Mouse (Mus musculus): ENCODE results near the gene Plxnc1. TPM values are rescaled to one million over a fixed set of nuclear protein-coding genes. Genes with fewer than 3 reads are reported as not detected.

Plxnc1 gene
- total RNA-seq, 2 experiments from 2014 or later, result 1.6 to 9.1 TPM

DNA sequence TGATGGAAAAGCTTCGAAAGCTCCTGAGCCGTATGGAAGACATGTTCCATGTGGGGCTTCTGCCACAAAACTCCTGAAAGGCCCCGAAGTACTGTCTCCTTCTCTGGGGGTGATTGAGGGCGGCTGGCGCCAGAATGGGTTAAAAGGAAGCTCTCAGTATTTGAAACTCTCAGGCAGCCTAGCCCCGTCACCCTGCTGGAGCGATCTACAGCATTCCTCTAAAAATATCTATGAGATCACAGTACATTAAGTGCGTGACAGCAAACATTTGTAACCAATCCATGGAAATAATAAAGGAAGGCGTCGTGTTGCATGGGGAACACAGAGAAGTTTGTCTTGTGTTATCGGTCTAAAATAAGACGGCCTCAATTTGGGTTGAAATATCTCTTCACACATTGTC is 118.2 kb downstream of the Plxnc1 start:
- no peak for DNase-seq (ENCODE audit: low spot score in 2 of 2)

DNA sequence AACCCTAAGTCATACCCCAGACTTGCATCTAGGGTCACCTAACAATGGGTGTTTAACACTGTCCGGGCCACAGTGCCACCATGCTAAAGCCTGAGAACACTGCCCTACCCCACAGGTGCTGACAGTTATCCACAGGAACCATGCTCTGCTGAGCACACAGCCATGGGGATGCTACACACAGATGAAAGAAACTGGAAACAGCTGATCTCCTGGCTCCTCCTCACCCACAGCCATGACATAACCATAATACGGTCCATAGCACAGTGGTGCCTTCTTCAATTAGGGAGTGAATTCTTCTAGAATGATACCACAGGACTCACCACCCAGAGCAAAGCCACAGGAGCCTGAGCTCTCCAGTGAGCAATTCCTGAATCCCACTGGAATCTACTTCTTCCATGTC is 118.7 kb downstream of the Plxnc1 start:
- DNase-seq (ENCODE audit: low spot score in 2 of 2), result no peak

- DNase-seq (ENCODE audit: low spot score in 2 of 2), result no peak
Observed at GRCm38 (mm10) chr10:94823971-94824760, 120.5 kb downstream of the Plxnc1 start.

DNA sequence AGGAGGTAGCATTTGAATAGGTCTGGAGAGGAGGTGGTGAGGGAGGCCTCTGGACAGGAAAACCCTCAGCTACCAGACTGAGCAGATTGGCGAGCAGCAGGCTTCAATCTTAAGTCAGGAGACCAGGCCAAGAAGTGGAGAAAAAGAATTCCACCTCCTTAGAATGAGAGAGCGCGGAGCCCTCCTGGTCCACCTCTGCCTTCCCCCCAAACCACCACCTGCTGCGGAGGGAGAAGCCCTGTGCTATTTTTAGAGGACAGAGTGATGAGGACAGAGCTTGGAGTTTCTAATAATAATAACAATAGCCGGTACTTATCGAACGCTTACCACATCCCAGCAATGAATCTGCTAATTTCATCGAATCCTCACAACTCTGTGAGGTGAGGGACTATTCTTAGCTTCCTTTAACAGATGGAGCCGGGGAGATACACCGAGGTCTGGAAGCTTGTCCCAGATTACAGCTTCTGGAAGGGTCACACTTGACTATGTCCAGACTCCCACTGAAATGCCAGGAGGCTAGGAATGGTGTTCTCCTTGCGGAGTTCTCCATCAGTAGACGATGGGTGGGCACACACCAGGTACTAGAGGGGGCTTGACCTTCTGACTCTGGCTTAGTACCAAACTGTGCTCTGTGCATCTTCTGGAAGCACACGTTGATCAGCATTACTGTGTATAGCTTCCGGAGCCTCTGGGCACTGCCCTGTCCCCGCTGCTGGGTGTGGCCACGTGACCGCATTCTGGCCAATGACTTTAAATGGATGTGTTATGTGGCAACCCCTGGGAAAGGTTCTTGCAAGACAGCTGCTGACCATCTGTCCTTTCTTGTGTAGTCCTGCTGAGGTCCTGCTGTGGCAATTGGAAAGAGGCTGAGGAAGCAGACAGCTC is 125.6 kb downstream of the Plxnc1 start:
- DNase-seq (ENCODE audit: low spot score in 2 of 2), result no peak

- DNase-seq (ENCODE audit: low spot score in 2 of 2), result no peak
Observed at GRCm38 (mm10) chr10:94818127-94818526, 126.5 kb downstream of the Plxnc1 start.

- no peak for DNase-seq (ENCODE audit: low spot score in 2 of 2)
Observed at GRCm38 (mm10) chr10:94811907-94812851, 132.5 kb downstream of the Plxnc1 start.

GRCm38 (mm10) chr10:94809946-94810472 is 134.6 kb downstream of the Plxnc1 start:
- DNase-seq (ENCODE audit: low spot score in 2 of 2), result no peak

DNA sequence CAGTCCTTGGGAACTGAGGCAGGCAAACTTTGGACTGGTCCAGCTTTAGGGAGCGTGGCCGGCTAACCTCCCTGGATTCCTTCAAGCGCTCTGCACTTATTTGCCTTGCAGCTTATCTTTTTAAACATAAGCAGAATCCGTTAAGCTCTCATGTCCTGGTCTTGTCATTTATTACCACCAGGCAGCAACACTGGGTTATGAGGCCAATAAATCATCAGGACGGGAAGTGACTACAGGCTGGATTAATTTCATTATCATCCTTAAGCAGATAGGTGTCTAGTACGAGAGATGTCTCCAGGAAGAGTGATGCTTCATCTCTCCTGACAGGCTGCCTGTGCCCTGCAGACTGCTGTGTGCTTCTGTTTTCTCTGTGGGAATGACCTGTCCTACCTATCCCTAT is 136.4 kb downstream of the Plxnc1 start:
- no peak for DNase-seq (ENCODE audit: low spot score in 2 of 2)

DNA sequence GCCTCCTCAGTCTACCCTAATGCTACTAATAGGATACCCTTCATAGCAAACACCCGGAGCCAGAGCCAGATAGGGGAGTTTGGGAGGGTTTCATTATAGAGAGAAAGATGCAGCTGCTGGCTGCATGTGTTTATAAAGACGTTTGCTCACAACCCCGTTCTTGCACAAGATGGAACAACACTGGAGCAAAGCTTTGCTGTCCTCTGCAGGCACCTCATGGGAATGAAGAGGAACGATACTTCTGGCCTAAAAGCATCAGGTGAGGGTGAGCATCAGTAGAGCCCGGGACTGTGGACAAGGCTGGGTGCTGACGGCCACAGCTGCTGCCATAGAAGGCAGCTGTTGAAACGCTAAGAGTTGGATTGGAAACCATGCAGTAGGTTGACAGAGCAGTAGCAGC is 137.3 kb downstream of the Plxnc1 start:
- no peak for DNase-seq (ENCODE audit: low spot score in 2 of 2)

- DNase-seq (ENCODE audit: low spot score in 2 of 2), result no peak
Observed at GRCm38 (mm10) chr10:94804909-94805220, 139.8 kb downstream of the Plxnc1 start.

DNA sequence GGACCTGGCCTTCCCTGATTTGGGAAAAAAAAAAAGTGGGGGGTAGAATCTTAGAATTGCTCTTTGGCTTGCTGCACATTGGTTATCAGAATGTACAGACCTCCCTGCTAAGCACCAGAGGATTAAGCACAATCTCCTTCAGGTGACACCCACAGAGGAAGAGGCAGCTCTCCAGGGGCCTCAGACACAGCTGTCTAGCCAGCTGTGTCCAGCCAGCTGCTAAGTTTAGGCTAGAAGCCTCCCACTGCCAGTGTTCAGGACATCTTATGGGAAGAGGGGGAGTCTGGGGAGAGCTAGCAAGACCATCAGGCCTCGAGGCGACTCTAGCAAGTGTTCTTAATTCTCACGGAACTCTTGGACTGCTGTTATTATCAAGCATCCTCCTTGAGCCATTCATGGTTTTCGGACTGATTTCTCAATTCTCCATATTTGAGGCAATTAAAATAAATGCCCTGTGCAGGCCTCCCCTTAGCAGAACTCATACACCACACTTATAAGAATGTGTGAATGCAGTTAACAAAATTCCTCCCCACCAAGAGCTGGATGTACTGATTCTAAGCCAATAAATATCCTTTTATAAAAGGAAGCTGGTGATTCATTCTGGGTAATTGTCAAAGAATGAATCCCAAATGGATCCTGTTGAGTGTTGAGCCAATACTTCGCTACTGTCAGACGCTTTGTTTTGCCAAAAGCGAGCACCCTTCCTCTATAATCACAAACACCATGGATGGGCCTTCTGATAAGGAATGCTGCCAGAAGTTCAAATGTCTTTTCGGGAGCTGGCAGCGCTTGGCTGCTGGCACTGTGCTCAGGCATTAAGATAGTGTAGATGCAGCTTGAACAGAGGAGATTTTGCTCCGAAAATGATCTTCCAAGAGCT is 140.4 kb downstream of the Plxnc1 start:
- no peak for DNase-seq (ENCODE audit: low spot score in 2 of 2)

GRCm38 (mm10) chr10:94800677-94801354 is 143.8 kb downstream of the Plxnc1 start:
- no peak for DNase-seq (ENCODE audit: low spot score in 2 of 2)

- DNase-seq (ENCODE audit: low spot score in 2 of 2), result no peak
Observed at GRCm38 (mm10) chr10:94799485-94800239, 145.0 kb downstream of the Plxnc1 start.

DNA sequence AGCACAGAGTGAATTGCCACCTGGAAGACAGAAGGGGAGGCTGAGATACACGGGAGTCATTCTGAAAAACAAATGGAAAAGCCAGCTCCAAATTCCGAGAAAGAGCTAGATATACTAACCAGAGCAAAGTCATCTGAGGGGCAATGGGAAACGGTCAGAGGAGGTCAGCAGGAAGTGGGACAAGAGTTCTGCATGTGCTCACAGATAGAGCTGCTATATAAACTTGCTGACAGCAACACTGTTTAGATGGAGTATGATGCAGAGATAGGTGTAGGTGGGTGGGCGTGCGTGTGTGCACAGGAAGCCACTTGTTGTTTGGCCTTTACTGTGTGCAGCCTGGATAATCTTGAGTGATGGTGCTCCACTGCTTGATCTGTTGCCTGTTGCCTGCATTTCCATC is 146.5 kb downstream of the Plxnc1 start:
- no peak for DNase-seq (ENCODE audit: low spot score in 2 of 2)

DNA sequence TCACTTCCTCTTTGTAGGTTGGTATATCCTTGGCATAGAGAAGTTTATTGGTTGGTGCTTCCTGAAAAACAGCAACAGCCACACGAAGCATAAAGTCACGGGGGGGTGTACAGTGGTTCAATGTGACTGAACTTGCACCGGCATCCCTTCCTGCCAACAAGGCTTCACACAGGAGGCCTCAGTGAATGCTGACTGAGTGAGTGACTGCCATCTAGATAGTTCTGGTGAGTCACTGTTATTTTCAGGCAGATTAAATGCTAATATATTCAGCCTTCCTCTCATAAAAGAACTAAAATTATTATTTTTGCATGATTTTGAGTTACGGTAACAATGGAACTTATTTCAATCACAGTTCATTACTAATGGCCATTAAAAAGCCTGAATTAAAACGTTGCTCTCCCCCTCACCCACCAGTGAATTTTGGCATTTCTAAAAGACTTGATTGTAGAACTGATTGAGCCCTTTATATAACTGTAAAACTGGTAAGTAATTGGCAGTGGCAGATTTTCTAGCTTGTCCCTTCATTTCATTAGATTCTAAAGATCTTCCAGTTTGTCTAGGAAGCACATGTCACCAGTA is 149.9 kb downstream of the Plxnc1 start:
- no peak for DNase-seq (ENCODE audit: low spot score in 2 of 2)

- DNase-seq (ENCODE audit: low spot score in 2 of 2), result no peak
Observed at GRCm38 (mm10) chr10:94793914-94794313, 150.7 kb downstream of the Plxnc1 start.

DNA sequence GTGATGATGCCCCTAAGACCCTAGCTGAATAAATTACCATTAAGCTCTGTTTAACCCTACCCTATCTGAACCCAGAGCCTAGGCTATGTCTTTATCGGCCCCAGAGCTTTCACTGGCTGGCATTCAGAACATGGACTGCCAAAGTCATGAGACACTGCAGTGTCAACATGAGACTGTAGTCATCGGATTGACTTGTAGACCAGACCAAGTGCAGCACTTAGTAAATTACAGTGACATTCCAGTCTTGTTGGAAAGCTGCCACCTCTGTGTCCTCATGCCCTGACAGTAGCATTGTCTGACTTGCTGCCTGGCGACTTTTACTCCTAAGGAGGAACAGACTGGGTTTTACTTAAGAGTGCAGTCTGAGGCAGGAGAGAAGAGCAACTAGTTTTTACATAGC is 155.4 kb downstream of the Plxnc1 start:
- peak; percentile 26 to 33 for DNase-seq (ENCODE audit: low spot score in 2 of 2)

DNA sequence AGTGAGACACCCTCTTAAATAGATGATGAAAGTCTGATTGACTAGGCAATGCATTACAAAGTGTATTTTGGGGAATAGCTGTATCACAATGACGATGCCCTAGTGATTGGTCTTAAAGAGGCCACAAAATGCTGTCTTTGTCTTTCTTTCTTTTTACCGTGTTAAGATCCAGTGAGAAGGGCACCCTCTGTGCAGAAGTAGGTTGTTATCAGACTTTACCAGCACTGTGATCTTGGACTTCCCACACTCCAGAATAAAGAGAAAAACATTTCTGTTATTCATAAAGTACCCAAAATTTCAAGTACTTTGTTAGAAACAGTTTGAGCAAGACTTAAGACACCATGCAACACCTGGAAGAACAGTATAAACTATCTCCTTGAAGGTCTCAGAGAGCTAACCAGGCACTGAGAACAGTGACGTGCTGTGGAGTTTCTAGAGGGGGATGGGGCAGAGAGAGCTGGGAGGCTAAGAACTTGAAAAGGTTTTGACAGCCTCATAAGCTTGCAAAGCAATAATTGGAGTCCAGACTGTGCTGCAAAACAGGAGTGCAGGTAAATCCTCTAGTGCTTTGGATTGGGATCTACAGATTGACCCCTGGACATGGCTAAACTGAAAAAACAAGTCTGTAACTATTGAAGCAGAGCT is 163.9 kb downstream of the Plxnc1 start:
- no peak for DNase-seq (ENCODE audit: low spot score in 2 of 2)

Measured in adrenal gland, adult 18-20 months (tissue).